Comparison of ENCODE assay signal across 15 mouse cellular contexts in the genomic region with DNA sequence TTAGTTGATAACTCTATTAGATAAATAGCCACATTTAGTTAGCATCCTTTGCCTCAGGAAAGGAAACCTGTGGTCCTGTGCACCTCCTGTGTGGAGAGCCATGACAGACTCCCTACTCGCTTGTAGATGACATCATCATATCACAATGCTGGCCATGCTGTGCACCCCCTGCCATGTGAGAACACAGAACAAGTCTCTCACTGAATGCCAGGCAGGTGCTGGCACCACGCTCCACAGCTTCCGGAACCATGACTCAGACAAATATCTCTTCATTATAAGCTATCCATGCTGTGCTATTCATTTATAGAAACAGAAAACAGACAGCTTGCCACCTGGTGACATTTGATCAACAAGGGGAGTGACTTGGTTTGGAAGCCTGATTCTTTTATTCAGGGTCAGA.
A peak's percentile ranks its signal among the peaks of the same experiment; 100 is the strongest.
DNase-seq lines count a peak whose midpoint lies in the region; ATAC-seq and TF ChIP-seq lines count a peak whose summit lies in the region.
"Had no signal": no experiment of that assay in that cellular context is flagged by ENCODE, and none has a peak within 500 bp of the region (broad histone marks: within the 10 kb centered on the region; RNA-seq: fewer than 3 reads in every experiment).

No protein-coding gene starts in this region.

- DNase-seq in hindbrain, postnatal 0 days (ENCODE audit: low spot score), result peak; percentile 31
- no peak for DNase-seq in hindbrain, embryonic 11.5 days (ENCODE audit: low spot score)
- DNase-seq in cerebellum, adult 11 months, result peak; percentile 65
- DNase-seq in cerebellum, postnatal 25 days, result peak; percentile 84 to 89
- DNase-seq in adrenal gland, adult 8-10 months, result no peak
- DNase-seq: adrenal gland, postnatal 10 days; B cell, adult 2 months; embryo, embryonic 11 days; heart, adult 11 months; thymus, postnatal 25 days had no signal

- TF ChIP-seq POLR2A in myocyte (IDR thresholded peaks at IDR 0.05; ENCODE audit: insufficient read length, low read depth), result no peak

- TF ChIP-seq CTCF in hindbrain, postnatal 0 days (IDR thresholded peaks at IDR 0.05; ENCODE audit: low read depth), result no peak

- no peaks in the 10 kb centered on the region for H3K27me3 ChIP-seq in hindbrain, postnatal 0 days (ENCODE audit: insufficient read depth, low read length)
- no peaks in the 10 kb centered on the region for H3K27me3 ChIP-seq in hindbrain, embryonic 11.5 days (ENCODE audit: control insufficient read depth, insufficient read depth, low read length)
- no peaks in the 10 kb centered on the region for H3K27me3 ChIP-seq in myocyte (ENCODE audit: control insufficient read depth, insufficient read depth, insufficient read length)

- 44% methylated on average over 3 of the region's 3 CpGs for WGBS in hindbrain, postnatal 0 days
- WGBS in hindbrain, embryonic 11.5 days, result 77% methylated on average over 3 of the region's 3 CpGs

- H3K9me3 ChIP-seq in hindbrain, postnatal 0 days (ENCODE audit: low read length), result no peaks in the 10 kb centered on the region
- H3K9me3 ChIP-seq in hindbrain, embryonic 11.5 days (ENCODE audit: control insufficient read depth, low read length), result no peaks in the 10 kb centered on the region

- no peak overlapping the region for H3K4me2 ChIP-seq in hindbrain, postnatal 0 days (ENCODE audit: low read depth, low read length)
- H3K4me2 ChIP-seq in hindbrain, embryonic 11.5 days (replicated peaks; ENCODE audit: low read depth, low read length), result no peak overlapping the region
- H3K4me2 ChIP-seq in myocyte (ENCODE audit: low read depth), result no peak overlapping the region

- no peak overlapping the region for H3K4me3 ChIP-seq in hindbrain, postnatal 0 days (ENCODE audit: low read length)
- H3K4me3 ChIP-seq in hindbrain, embryonic 11.5 days (ENCODE audit: low read depth, low read length), result no peak overlapping the region
- no peak overlapping the region for H3K4me3 ChIP-seq in myocyte

- H3K9ac ChIP-seq in hindbrain, postnatal 0 days (replicated peaks; ENCODE audit: low read length), result no peak overlapping the region
- H3K9ac ChIP-seq in hindbrain, embryonic 11.5 days (ENCODE audit: low read depth, low read length), result no peak overlapping the region
- H3K9ac ChIP-seq: liver, embryonic 14.5 days had no signal

- H3K27ac ChIP-seq in hindbrain, postnatal 0 days, result no peak overlapping the region
- no peak overlapping the region for H3K27ac ChIP-seq in hindbrain, embryonic 11.5 days (ENCODE audit: low read depth, low read length)
- H3K27ac ChIP-seq: liver, embryonic 14.5 days had no signal

- H3ac ChIP-seq in myocyte (ENCODE audit: control insufficient read depth, insufficient read length), result no peak overlapping the region

- peak; percentile 67; the same call in 1 of the 2 replicates for ATAC-seq in hindbrain, postnatal 0 days
- no peak for ATAC-seq in hindbrain, embryonic 11.5 days (ENCODE audit: low FRiP score)
- ATAC-seq in megakaryocyte, adult 5-6 weeks (ENCODE audit: poor library complexity, severe bottlenecking), result no peak
- ATAC-seq: inflammation-experienced regulatory T-cells, adult 6 months; lung, postnatal 0 days had no signal

- H3K4me1 ChIP-seq in hindbrain, postnatal 0 days (ENCODE audit: insufficient read depth, low read length), result no peaks in the 10 kb centered on the region
- H3K4me1 ChIP-seq in hindbrain, embryonic 11.5 days (replicated peaks; ENCODE audit: control insufficient read depth, insufficient read depth, low read length), result no peaks in the 10 kb centered on the region

- no peaks in the 10 kb centered on the region for H3K36me3 ChIP-seq in hindbrain, postnatal 0 days (ENCODE audit: insufficient read depth, low read length)
- H3K36me3 ChIP-seq in hindbrain, embryonic 11.5 days (ENCODE audit: control insufficient read depth, insufficient read depth, low read length), result no peaks in the 10 kb centered on the region
- no peaks in the 10 kb centered on the region for H3K36me3 ChIP-seq in myocyte (ENCODE audit: control insufficient read depth, insufficient read depth)

- H3K79me2 ChIP-seq in myocyte (ENCODE audit: control insufficient read depth, insufficient read depth), result no peaks in the 10 kb centered on the region

TF ChIP-seq in myocyte, 11 proteins besides CTCF, POLR2A, EP300 and RAD21:
- TF ChIP-seq MAX (IDR thresholded peaks at IDR 0.05; ENCODE audit: low read depth), result no peak
- TF ChIP-seq REST (IDR thresholded peaks at IDR 0.05; ENCODE audit: insufficient read depth, insufficient read length), result no peak
- TF ChIP-seq MYOG (IDR thresholded peaks at IDR 0.05; ENCODE audit: control insufficient read depth in 1 of 3, insufficient read depth in 1 of 3, insufficient read length in 2 of 3, low read depth in 2 of 3), result peak in 1 of 3 experiments; percentile 60
- TF ChIP-seq MYOD1 (IDR thresholded peaks at IDR 0.05; ENCODE audit: control insufficient read depth in 1 of 3, insufficient read length in 2 of 3, low read depth in 2 of 3), result peak in 2 of 3 experiments; percentile 52 to 78

Comparison
In these comparisons a context has a peak if more than half of its experiments do, and no peak if none do; other contexts are left out.
1. DNase-seq: peak in hindbrain, postnatal 0 days (single experiment), cerebellum, adult 11 months (single experiment) and cerebellum, postnatal 25 days (2 of 2); none in hindbrain, embryonic 11.5 days (single experiment) and adrenal gland, adult 8-10 months (single experiment).